Mouse (Mus musculus) embryonic facial prominence, embryonic 15.5 days (tissue): ENCODE measurements around the gene Tmem235. TPM values are rescaled to one million over a fixed set of nuclear protein-coding genes. Genes with fewer than 3 reads are reported as not detected.
"Not testable (repeated sequence)": the region's sequence is repeated elsewhere in the genome, so short reads cannot be mapped to it uniquely, and the experiment has no call there.

Experiments used
- ATAC-seq: fragments of 200-750 bp; cut with Nextera tagmentation; 2 replicates; pipeline ENCODE4 v1.8.0; 2017; ENCODE audit warnings: low read depth, moderate TSS enrichment; ENCODE audit not compliant: insufficient number of reproducible peaks, low FRiP score, low TSS enrichment
- H3K27ac ChIP-seq: fragments of 300-500 bp; sonication (generic); replicated peaks from 2 replicates; pipeline ENCODE4 v1.5.1; 2015; ENCODE audit warnings: mild to moderate bottlenecking, inconsistent platforms
- H3K27me3 ChIP-seq: fragments of 300-500 bp; sonication (generic); 2 replicates; pipeline ENCODE4 v1.6.1; 2015; ENCODE audit warnings: inconsistent platforms
- H3K36me3 ChIP-seq: fragments of 300-500 bp; sonication (generic); 2 replicates; pipeline ENCODE4 v1.6.1; 2015; ENCODE audit warnings: mild to moderate bottlenecking, inconsistent platforms
- H3K4me1 ChIP-seq: fragments of 300-500 bp; sonication (generic); 2 replicates; pipeline ENCODE4 v1.6.1; 2015; ENCODE audit warnings: inconsistent platforms
- H3K4me2 ChIP-seq: fragments of 300-500 bp; sonication (generic); replicated peaks from 2 replicates; pipeline ENCODE4 v1.6.1; 2015; ENCODE audit warnings: mild to moderate bottlenecking, inconsistent platforms
- H3K4me3 ChIP-seq: fragments of 300-500 bp; sonication (generic); replicated peaks from 2 replicates; pipeline ENCODE4 v1.5.1; 2015; ENCODE audit warnings: mild to moderate bottlenecking, inconsistent platforms
- H3K9ac ChIP-seq: fragments of 300-500 bp; sonication (generic); 2 replicates; pipeline ENCODE4 v1.6.1; 2015; ENCODE audit warnings: inconsistent platforms
- H3K9me3 ChIP-seq: fragments of 300-500 bp; sonication (generic); replicated peaks from 2 replicates; pipeline ENCODE4 v1.6.1; 2016; ENCODE audit warnings: inconsistent platforms
- WGBS: fragments of 180-500 bp; shearing (Covaris S2); methylation state at CpG from one replicate; pipeline ENCODE4 v1.1.7; 2015; 5-methylcytosine and 5-hydroxymethylcytosine counted together
- polyA plus RNA-seq: library from polyadenylated mRNA; unstranded; fragments of >200 nt; fragmentation: Nextera tagmentation; extraction: Ambion mirVana; gene quantifications from 2 replicates; pipeline ENCODE4 v1.2.1, GENCODE M21; 2015

Tmem235 gene
- polyA plus RNA-seq = not detected in 2 replicates

DNA sequence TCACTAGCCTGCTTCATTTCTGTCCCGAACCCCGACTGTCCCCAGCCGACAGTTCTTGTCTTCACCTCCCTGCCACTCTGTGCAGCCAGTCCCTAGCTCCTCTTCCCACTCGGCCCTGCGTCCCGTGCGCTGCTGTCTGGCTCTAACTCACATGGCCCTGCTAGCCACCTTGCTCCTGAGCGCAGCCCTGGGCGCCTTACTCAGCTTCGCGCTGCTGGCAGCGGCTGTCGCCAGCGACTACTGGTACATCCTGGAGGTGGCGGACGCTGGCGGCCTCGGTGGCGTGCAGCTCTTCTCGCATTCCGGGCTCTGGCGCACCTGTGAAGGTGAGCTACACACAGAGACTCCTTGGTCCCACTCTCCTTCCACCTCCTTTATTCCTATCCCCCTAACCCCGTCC, at the start of gene Tmem235:
Tmem235 (plus strand) TSS at position 152 of the 400 bp plus-strand sequence.
- H3K36me3 ChIP-seq = peaks cover 23% of the 10 kb centered on the region
- H3K4me2 ChIP-seq = peak within 1 kb of the TSS; percentile 28; the same call in 1 of the 2 replicates
- 0 out of 2 replicates have a peak within 1 kb of the TSS, but pooled peaks have one; percentile 1 for H3K4me3 ChIP-seq
- 4% methylated on average over 23 of the region's 23 CpGs for WGBS
- no peaks in the 10 kb centered on the region for H3K9me3 ChIP-seq
- no peak within 1 kb of the TSS for H3K27ac ChIP-seq
- no peak within 1 kb of the TSS for H3K9ac ChIP-seq
- H3K27me3 ChIP-seq = peaks cover 36% of the 10 kb centered on the region
- peaks cover 8% of the 10 kb centered on the region for H3K4me1 ChIP-seq
- ATAC-seq = no peak

DNA sequence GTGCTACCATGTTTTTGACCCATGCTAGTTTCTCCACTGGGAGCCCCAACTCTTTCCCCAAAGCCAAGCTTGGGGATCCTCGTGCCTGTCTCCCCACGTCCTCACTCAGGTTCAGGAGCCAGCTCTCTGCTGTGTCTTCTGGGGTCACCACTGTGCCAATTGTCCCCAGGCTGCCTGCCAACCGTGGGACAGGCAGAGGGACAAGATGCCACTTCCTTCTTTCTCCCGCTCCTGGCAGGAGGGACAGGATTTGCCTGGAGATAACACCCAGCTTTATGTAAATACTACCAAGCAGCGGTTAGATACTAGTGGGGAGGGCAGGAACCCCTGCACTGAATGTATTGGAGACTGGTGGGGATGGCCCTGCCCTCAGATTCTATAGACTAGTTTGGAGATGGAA, 46.7 kb upstream of the Tmem235 start:
- Histone ChIP-seq H3K36me3 (peaks cover 62% of the 10 kb centered on the region), H3K4me1 (peaks cover 21% of the 10 kb centered on the region), H3K4me3 (no peak overlapping the region), H3K4me2 (no peak overlapping the region), H3K27me3 (no peaks in the 10 kb centered on the region), H3K27ac (no peak overlapping the region), H3K9ac (no peak overlapping the region), H3K9me3 (no peaks in the 10 kb centered on the region)
- ATAC-seq = no peak
- 77% methylated on average over 5 of the region's 5 CpGs for WGBS

DNA sequence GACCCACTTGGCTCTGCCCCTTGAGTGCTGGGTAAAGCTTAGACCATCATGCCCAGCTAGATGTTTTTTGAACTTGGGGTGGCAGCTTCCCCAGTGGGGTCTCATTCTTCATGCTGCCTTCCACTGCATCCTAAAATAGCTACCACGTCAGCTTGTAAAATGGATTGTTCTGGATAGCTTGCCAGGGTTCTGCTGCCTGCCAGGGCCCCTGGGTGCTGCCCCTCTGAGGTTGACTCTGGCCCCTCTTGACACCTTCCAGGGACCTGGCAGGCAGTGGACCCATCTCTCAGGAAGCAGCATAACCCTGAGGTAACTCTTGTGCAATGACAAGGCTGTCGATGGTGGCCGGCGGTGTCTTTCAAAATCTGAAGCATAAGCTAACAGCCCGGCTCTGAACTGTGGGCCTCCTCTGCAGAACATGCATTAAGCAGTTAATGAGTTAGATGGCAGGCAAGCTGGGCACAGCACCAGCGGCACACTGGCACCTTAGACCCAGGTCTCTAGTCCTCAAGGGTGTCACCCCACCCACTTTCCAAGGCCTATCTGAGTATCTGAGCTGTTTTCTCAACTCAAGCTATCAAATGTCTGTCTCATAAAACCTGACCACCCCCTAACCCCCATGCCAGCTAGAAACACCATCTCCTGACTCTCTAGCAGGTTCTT, 45.7 kb upstream of the Tmem235 start:
- Histone ChIP-seq H3K27me3 (no peaks in the 10 kb centered on the region), H3K9me3 (no peaks in the 10 kb centered on the region), H3K9ac (no peak overlapping the region), H3K36me3 (peaks cover 66% of the 10 kb centered on the region), H3K4me1 (peaks cover 23% of the 10 kb centered on the region), H3K4me2 (no peak overlapping the region), H3K27ac (no peak overlapping the region), H3K4me3 (no peak overlapping the region)
- ATAC-seq = no peak
- WGBS = 90% methylated on average over 6 of the region's 6 CpGs

DNA sequence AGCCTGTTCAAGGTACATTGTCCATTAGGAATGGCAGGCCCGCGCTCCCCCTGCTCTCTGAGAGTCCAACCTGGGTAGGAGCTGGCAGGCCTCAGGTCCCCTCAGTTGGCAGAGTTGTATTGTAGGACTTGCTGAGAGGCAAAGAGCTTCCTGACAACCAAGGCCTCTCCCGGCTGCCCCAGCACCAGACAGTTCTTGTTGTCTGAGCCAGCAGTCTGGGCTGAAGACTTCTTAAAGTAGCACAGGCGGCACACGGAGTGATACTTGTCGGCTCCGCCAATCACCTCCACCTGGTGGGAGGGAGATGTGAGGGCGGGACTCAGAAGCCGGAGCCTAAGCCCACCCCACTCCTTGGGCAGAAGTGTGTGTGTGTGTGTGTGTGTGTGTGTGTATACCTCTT, 44.7 kb upstream of the Tmem235 start:
- not testable (repeated sequence) for H3K27ac ChIP-seq, H3K9ac ChIP-seq, H3K4me2 ChIP-seq, H3K9me3 ChIP-seq, ATAC-seq, H3K4me3 ChIP-seq, H3K27me3 ChIP-seq
- 76% methylated on average over 9 of the region's 9 CpGs for WGBS
- peaks cover 14% of the 10 kb centered on the region for H3K4me1 ChIP-seq
- H3K36me3 ChIP-seq = peaks cover 72% of the 10 kb centered on the region

DNA sequence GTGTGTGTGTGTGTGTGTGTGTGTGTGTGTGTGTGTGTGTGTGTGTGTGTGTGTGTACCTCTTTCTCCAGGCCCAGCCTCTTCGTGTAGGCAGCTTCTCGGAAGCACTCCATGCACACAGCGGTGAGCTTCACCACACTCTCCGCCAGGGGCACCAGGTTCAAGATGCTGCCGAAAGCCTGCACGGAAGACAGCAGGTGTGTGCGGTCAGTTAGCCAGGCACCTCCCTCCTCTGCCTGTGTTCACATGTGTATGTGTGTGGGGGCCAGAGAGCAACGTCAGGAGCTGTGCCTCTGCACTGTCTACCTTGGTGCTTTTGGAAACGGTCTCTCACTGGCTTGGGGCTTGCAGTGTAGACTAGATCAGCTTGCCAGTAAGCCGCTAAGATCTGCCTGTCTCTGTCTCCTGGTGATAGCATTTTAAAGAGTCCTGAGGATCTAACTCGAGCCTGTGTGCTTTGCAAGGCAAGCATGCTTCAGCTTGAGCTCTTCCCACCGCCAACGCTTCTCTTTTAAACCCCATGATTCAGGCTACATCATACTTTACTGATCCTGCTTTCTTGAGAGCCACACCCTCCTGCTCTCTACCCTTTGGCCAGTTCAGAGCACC, 44.1 kb upstream of the Tmem235 start:
- Histone ChIP-seq H3K36me3 (peaks cover 78% of the 10 kb centered on the region), H3K4me1 (peaks cover 8% of the 10 kb centered on the region), H3K9ac (no peak overlapping the region), H3K4me2 (no peak overlapping the region), H3K27me3 (no peaks in the 10 kb centered on the region), H3K27ac (no peak overlapping the region), H3K4me3 (no peak overlapping the region), H3K9me3 (no peaks in the 10 kb centered on the region)
- 82% methylated on average over 13 of the region's 13 CpGs for WGBS
- no peak for ATAC-seq

DNA sequence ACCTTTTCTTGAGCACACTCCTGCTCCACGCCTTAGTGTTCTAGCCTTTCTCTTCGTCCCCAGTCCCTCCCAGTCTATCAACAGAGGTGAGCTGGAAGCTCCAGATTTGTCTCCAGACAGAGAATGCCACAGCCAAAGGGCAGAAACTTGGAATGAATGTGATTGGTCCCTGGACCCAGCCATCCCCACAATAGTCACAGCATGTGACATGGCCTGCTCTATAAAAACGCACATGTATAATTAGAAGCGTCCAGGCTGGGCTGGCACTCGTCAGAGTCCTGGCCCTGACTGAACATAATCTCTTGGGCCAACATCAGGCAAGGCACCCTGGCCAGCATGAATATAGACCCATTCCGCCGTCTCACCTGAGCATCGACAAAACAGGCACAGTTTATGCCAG, 41.5 kb upstream of the Tmem235 start:
- no peaks in the 10 kb centered on the region for H3K27me3 ChIP-seq
- peaks cover 30% of the 10 kb centered on the region for H3K4me1 ChIP-seq
- no peak overlapping the region for H3K27ac ChIP-seq
- no peak overlapping the region for H3K4me2 ChIP-seq
- H3K36me3 ChIP-seq = peaks cover 66% of the 10 kb centered on the region
- no peak for ATAC-seq
- no peak overlapping the region for H3K4me3 ChIP-seq
- WGBS = 76% methylated on average over 8 of the region's 8 CpGs
- H3K9me3 ChIP-seq = no peaks in the 10 kb centered on the region
- no peak overlapping the region for H3K9ac ChIP-seq

DNA sequence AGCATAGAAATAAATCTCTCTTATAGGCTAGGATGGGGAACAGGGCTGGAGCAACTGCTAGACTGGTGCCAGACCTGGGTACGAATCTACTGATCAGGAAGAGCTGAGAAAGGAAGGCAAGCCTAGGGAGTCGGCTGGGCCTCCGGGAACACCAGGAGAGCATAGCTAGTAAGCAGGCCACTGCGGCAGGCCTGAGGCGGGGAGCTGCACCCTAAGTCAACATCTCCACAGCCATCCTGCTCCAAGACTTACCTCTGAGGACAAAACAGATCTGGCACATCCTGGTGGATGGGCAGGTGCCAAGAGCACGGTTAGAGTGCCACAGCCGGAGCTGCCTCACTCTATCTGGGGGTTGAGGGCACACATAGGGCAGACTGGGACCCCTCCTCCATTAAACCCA, 40.4 kb upstream of the Tmem235 start:
- Histone ChIP-seq H3K36me3 (peaks cover 56% of the 10 kb centered on the region), H3K27ac (no peak overlapping the region)
- WGBS = 93% methylated on average over 7 of the region's 7 CpGs

DNA sequence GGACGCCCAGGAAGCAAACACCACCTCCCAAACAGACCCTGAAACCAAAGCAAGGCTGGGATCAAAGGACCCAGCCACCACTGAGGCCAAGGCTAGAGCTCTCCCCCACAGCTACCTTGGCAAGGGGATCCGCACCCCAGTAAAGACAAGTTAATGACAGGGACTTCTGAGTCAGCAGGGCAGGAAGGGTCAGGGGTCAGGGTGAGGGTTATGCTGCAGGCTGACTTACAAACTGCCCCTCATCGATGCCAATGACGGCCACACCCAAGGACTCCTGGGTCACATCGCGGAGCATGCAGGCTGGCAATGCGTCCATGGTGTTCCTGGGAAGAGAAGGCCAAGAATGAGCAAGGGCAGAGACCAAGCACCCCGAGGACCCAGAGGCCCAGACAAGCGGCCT, 38.7 kb upstream of the Tmem235 start:
- peaks cover 54% of the 10 kb centered on the region for H3K4me1 ChIP-seq
- no peak overlapping the region for H3K27ac ChIP-seq
- H3K36me3 ChIP-seq = peaks cover 45% of the 10 kb centered on the region
- no peak overlapping the region for H3K9ac ChIP-seq
- no peak overlapping the region for H3K4me2 ChIP-seq
- no peak for ATAC-seq
- no peaks in the 10 kb centered on the region for H3K9me3 ChIP-seq
- H3K27me3 ChIP-seq = no peaks in the 10 kb centered on the region
- 87% methylated on average over 9 of the region's 9 CpGs for WGBS
- H3K4me3 ChIP-seq = no peak overlapping the region

More for the DNA sequence above, 40.4 kb upstream of the Tmem235 start:
- Histone ChIP-seq H3K4me2 (no peak overlapping the region), H3K27me3 (no peaks in the 10 kb centered on the region), H3K9ac (no peak overlapping the region), H3K9me3 (no peaks in the 10 kb centered on the region), H3K4me3 (no peak overlapping the region), H3K4me1 (peaks cover 40% of the 10 kb centered on the region)
- ATAC-seq = no peak

DNA sequence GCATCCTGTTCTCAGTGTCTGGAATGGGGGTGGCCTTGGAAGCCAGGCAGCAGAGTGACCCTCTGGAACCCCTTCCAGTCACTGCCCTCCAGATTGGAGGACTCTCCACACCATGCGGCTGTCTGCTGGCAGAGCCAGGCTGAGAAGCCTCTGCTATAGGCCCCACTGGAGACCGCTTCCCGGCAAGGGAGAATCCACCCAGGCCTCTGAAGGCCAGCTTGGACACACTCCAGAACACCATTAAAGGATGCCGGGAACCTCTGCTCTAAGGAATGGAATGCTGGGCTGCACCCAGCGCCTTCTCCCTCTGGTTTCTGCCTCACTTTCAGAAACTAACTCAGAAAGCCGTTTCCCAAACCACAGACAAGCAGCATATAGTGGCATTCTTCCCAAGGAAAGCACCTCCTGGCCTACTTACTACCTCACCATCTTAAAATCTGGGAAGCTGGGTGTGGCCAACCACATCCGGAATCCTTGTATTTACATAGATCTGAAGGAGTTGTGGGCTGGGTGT, 37.8 kb upstream of the Tmem235 start:
- ATAC-seq = no peak
- H3K9me3 ChIP-seq = no peaks in the 10 kb centered on the region
- no peaks in the 10 kb centered on the region for H3K27me3 ChIP-seq
- no peak overlapping the region for H3K4me2 ChIP-seq
- 59% methylated on average over 7 of the region's 7 CpGs for WGBS
- H3K36me3 ChIP-seq = peaks cover 37% of the 10 kb centered on the region; the same call in 1 of the 2 replicates
- peak overlapping the region; percentile 52 for H3K27ac ChIP-seq
- H3K4me1 ChIP-seq = peaks cover 63% of the 10 kb centered on the region
- no peak overlapping the region for H3K4me3 ChIP-seq
- no peak overlapping the region for H3K9ac ChIP-seq

DNA sequence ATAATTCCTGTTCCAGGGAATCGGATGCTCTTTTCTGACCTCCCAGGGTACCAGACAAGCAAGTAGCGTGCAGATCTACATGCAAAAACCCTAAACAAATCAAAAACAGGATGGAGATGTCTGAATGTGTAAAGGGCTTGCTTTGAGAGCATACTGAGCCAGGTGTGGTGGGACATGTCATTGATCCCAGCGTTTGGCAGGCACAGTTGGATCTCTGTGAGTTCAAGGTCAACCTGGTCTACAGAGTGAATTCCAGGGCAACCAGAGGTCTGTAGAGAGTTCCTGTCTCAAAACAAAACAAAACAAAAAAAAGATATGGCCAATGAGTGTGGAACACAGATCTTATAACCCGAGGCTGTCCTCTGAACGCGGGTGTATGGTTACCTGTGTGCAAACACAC, 37.1 kb upstream of the Tmem235 start:
- no peak for ATAC-seq
- Histone ChIP-seq H3K9me3 (no peaks in the 10 kb centered on the region), H3K4me2 (peak overlapping the region; percentile 92; the same call in 1 of the 2 replicates), H3K27me3 (no peaks in the 10 kb centered on the region), H3K4me1 (peaks cover 69% of the 10 kb centered on the region), H3K4me3 (no peak overlapping the region), H3K36me3 (peaks cover 31% of the 10 kb centered on the region; the same call in 1 of the 2 replicates), H3K27ac (peak overlapping the region; percentile 52), H3K9ac (no peak overlapping the region)
- WGBS = 79% methylated on average over 6 of the region's 6 CpGs

DNA sequence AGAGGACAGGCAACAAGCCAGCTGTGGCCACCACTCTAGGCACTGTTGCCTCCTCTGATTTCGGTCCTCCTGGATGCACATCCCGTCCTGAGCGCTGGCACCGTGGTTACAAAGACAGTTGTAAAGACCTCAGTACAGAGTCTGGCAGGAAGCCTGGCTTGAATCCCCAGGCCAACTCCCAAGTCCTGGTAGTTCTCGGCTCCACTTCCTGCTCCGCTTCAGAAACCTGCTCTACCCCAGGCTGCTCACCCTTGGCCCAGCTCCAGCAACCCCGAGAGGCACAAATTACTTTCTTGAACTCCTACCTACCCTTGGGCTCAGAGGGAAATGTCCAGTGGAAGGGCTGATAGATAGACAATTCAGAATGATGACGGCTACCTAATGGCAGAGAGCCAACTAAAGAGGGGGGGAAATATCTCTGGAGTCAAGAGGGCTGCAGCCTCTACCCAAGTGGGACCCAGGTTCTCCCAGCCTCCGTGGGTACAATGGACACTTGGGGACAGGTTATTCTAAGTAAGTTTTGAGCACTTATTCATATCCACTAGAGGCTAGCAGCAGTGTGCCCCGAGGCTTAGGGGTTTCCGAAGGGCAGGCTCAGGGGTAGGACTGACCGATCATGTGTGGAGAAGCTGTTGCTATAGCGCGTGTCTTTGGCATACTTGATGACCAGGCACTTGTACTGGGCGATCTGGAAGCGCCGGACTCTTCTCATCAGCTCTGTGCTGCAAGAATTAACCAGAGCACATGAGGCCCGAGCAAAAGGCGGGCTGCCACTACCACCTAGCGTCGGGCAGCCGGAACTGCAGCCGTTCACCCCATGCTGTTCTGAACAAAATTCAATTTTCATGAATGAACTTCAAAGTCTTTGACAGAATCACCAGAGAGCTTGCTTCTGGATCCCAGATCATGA, 36.2 kb upstream of the Tmem235 start:
- peaks cover 76% of the 10 kb centered on the region for H3K4me1 ChIP-seq
- peaks cover 22% of the 10 kb centered on the region; the same call in 1 of the 2 replicates for H3K36me3 ChIP-seq
- peak overlapping the region; percentile 92 for H3K4me2 ChIP-seq
- H3K9me3 ChIP-seq = no peaks in the 10 kb centered on the region
- H3K27me3 ChIP-seq = no peaks in the 10 kb centered on the region
- peak overlapping the region; percentile 43; the same call in 1 of the 2 replicates for H3K9ac ChIP-seq
- H3K27ac ChIP-seq = peak overlapping the region; percentile 95
- 13% methylated on average over 23 of the region's 23 CpGs for WGBS
- peak; percentile 41; the same call in 1 of the 2 replicates for ATAC-seq
- peak overlapping the region; percentile 60 for H3K4me3 ChIP-seq
